8 mouse cellular contexts compared by ENCODE assay signal in the genomic region with DNA sequence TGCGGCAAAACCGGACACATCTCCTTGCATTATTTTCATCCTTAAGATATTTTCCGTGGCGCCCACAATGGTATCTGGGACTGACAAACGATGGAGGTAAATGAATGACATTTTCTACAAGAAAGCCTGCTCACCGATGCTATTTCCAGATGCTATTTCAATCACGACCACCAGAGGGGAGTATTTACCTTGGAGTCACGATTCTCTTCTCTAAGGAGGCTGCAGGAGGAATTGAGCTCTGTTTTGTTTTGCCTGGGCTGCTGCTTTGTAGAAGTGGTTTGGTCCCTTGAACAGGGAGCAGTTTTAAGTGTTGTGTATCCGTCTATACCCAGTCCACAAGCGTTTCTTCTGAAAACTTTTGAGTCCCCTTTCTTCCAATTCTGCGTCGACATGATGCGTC.
DNase-seq lines count a peak whose midpoint lies in the region; ATAC-seq lines count a peak whose summit lies in the region.

No protein-coding gene starts in this region.

- 26% methylated on average over 13 of the region's 13 CpGs for WGBS in heart, embryonic 12.5 days
- 26% methylated on average over 13 of the region's 13 CpGs for WGBS in embryonic facial prominence, embryonic 14.5 days
- WGBS in hindbrain, embryonic 15.5 days = 29% methylated on average over 13 of the region's 13 CpGs
- 30% methylated on average over 13 of the region's 13 CpGs for WGBS in midbrain, embryonic 10.5 days

- H3K9ac ChIP-seq in heart, embryonic 12.5 days = no peak overlapping the region
- no peak overlapping the region for H3K9ac ChIP-seq in embryonic facial prominence, embryonic 14.5 days (ENCODE audit: low read depth, low read length)
- no peak overlapping the region for H3K9ac ChIP-seq in hindbrain, embryonic 15.5 days

- no peak overlapping the region for H3K27ac ChIP-seq in heart, embryonic 12.5 days (ENCODE audit: poor library complexity, severe bottlenecking)
- no peak overlapping the region for H3K27ac ChIP-seq in embryonic facial prominence, embryonic 14.5 days (replicated peaks; ENCODE audit: low read depth, low read length)
- H3K27ac ChIP-seq in hindbrain, embryonic 15.5 days (replicated peaks) = no peak overlapping the region
- H3K27ac ChIP-seq in midbrain, embryonic 10.5 days (replicated peaks) = no peak overlapping the region

- H3K4me3 ChIP-seq in heart, embryonic 12.5 days = no peak overlapping the region
- no peak overlapping the region for H3K4me3 ChIP-seq in embryonic facial prominence, embryonic 14.5 days (ENCODE audit: low read depth, low read length)
- no peak overlapping the region for H3K4me3 ChIP-seq in hindbrain, embryonic 15.5 days
- no peak overlapping the region for H3K4me3 ChIP-seq in midbrain, embryonic 10.5 days

- 0 out of 2 replicates have a peak, but pooled peaks cover 2% of the 10 kb centered on the region for H3K4me1 ChIP-seq in heart, embryonic 12.5 days (replicated peaks)
- H3K4me1 ChIP-seq in embryonic facial prominence, embryonic 14.5 days (ENCODE audit: control insufficient read depth, insufficient read depth, low read length) = no peaks in the 10 kb centered on the region
- H3K4me1 ChIP-seq in hindbrain, embryonic 15.5 days (replicated peaks) = no peaks in the 10 kb centered on the region
- H3K4me1 ChIP-seq in midbrain, embryonic 10.5 days = no peaks in the 10 kb centered on the region

- H3K27me3 ChIP-seq in heart, embryonic 12.5 days (replicated peaks) = no peaks in the 10 kb centered on the region
- H3K27me3 ChIP-seq in embryonic facial prominence, embryonic 14.5 days (replicated peaks; ENCODE audit: control insufficient read depth, insufficient read depth, low read length) = no peaks in the 10 kb centered on the region
- peaks cover 11% of the 10 kb centered on the region; the same call in 1 of the 2 replicates for H3K27me3 ChIP-seq in hindbrain, embryonic 15.5 days
- no peaks in the 10 kb centered on the region for H3K27me3 ChIP-seq in midbrain, embryonic 10.5 days (ENCODE audit: low read depth, poor library complexity, severe bottlenecking)

- peak; percentile 42 to 73 for DNase-seq in heart, adult 18-20 months
- peak; percentile 34 for DNase-seq in adrenal gland, adult 2 months
- peak; percentile 79 for DNase-seq in embryonic facial prominence, embryonic 14.5 days (ENCODE audit: low spot score)
- peak; percentile 25 for DNase-seq in left cerebral cortex, adult 11 months (ENCODE audit: low spot score)
- DNase-seq in midbrain, embryonic 10.5 days (ENCODE audit: low spot score) = peak; percentile 48
- peak; percentile 15 to 27 for DNase-seq in spleen, postnatal 10 days (ENCODE audit: low spot score in 2 of 2)

- H3K9me3 ChIP-seq in heart, embryonic 12.5 days (replicated peaks) = no peaks in the 10 kb centered on the region
- no peaks in the 10 kb centered on the region for H3K9me3 ChIP-seq in embryonic facial prominence, embryonic 14.5 days (ENCODE audit: control insufficient read depth, low read length)
- H3K9me3 ChIP-seq in hindbrain, embryonic 15.5 days = no peaks in the 10 kb centered on the region
- no peaks in the 10 kb centered on the region for H3K9me3 ChIP-seq in midbrain, embryonic 10.5 days (replicated peaks)

- H3K36me3 ChIP-seq in heart, embryonic 12.5 days = no peaks in the 10 kb centered on the region
- H3K36me3 ChIP-seq in embryonic facial prominence, embryonic 14.5 days (ENCODE audit: control insufficient read depth, insufficient read depth, low read length) = no peaks in the 10 kb centered on the region
- H3K36me3 ChIP-seq in hindbrain, embryonic 15.5 days = no peaks in the 10 kb centered on the region
- H3K36me3 ChIP-seq in midbrain, embryonic 10.5 days = no peaks in the 10 kb centered on the region

- no peak overlapping the region for H3K4me2 ChIP-seq in heart, embryonic 12.5 days
- H3K4me2 ChIP-seq in embryonic facial prominence, embryonic 14.5 days (ENCODE audit: low read depth, low read length) = no peak overlapping the region
- H3K4me2 ChIP-seq in hindbrain, embryonic 15.5 days = no peak overlapping the region

- no peak for ATAC-seq in heart, embryonic 12.5 days (ENCODE audit: insufficient number of reproducible peaks, low FRiP score)
- ATAC-seq in embryonic facial prominence, embryonic 14.5 days (ENCODE audit: low read depth) = no peak
- ATAC-seq in hindbrain, embryonic 15.5 days (ENCODE audit: low FRiP score, low read depth) = peak; percentile 74

Comparison
In these comparisons a context has a peak if more than half of its experiments do, and no peak if none do; other contexts are left out.
1. DNase-seq: peak in every context shown above with its lines; median percentile 79 in embryonic facial prominence, embryonic 14.5 days; 58 in heart, adult 18-20 months; 48 in midbrain, embryonic 10.5 days; 34 in adrenal gland, adult 2 months; 25 in left cerebral cortex, adult 11 months; 21 in spleen, postnatal 10 days.